Mouse (Mus musculus) right cerebral cortex, postnatal 25 days (tissue): ENCODE results near the gene Armc2.
"Not testable (repeated sequence)": the region's sequence is repeated elsewhere in the genome, so short reads cannot be mapped to it uniquely, and the experiment has no call there.

Source experiments
- DNase-seq: peaks from one replicate; pipeline ENCODE4 v3.0.0; 2022

Armc2 gene

DNA sequence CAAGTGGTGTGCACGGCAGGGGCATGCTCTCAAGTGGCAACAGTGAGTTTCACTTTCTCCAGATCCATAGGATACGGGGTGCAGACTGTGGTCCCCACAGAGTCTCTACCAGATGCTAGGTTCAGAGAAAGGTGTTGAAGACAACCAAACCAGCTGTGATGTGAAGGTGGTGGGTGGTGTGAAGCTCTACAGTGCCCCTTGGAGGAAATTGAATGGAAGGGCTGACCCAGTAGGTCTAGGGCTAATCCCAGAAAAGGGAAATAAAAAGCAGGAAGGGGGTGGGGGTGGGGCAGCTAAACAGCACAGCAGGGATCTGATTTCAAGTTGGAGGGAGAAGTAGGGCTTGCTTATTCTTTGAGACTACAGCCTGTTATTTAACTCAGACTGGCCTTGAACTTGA is 58.4 kb downstream of the Armc2 start:
- DNase-seq: no peak

DNA sequence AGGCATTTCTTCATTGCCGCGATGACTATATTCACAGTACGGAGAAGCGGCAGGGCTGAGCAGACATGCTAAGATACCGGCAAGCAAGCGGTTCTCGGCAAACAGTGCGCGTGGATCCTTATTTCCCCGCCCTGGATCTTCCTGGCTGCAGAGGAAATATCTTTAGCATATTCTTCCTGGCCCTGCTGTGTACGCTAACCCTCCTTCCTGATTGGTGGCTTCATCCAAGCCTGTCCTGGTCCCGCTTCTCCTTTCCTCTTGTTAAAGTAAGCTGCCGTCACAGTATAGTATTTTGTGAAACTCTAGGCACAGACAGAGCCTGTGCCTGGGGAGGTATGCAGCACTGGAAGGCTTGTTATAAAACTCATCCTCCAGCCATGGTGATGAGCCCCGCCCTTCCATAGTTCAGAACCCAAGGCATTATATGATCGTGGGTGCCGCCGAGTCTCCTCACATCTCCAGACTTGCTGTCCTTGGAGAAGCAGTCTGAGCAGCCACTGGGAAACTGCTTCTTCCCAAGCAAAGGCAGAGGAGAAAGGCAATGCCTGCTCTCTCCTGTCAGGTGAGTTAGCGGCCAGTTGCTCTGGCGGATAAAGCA is 59.5 kb downstream of the Armc2 start:
- no peak for DNase-seq

- DNase-seq: no peak
Measured at GRCm38 (mm10) chr10:41957421-41958225, 60.6 kb downstream of the Armc2 start.

DNA sequence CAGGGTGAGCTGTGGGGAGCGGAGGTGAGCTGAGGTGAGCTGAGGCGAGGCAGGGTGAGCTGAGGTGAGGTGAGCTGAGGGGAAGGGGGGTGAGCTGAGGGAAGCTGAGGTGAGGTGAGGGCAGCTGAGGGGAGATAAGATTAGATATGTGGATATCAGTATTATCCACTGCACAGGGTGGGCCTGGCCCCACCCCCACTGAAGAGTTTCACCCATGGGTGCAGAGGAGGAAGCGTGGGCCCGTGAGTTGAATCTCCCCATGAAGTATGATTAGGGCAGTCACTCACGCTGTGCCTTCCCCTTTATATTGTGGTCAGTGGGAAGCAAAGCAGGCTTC is 64.7 kb downstream of the Armc2 start:
- no peak for DNase-seq

DNA sequence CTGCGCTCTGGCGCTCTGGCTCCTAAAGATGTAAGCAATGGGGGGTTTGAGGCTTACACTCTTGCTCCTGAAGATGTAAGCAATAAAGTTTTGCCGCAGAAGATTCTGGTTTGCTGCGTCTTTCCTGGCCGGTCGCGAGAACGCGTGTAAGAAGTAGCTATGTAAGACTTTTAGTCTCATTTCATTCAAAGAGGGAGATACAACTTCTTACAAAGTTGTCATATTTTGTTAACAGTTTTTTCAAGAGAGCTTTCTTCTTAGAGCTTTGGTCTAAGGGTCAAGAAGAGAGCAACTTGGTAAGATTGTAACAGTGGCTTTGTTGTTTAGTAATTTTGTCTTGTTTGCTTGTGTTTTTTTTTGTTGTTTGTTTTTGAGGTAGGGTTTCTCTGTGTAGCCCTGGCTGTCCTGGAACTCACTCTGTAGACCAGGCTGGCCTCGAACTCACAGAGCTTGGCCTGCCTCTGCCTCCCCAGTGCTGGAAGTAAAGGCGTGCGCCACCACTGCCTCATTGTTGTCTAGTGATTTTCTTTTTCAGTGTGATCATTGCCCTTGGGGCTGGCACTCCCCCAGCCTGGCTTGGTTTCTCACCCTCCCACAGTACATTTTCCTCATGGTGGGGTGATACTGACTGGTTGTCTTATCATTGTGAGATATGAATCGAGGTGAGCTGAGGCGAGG is 65.3 kb downstream of the Armc2 start:
- no peak for DNase-seq

DNA sequence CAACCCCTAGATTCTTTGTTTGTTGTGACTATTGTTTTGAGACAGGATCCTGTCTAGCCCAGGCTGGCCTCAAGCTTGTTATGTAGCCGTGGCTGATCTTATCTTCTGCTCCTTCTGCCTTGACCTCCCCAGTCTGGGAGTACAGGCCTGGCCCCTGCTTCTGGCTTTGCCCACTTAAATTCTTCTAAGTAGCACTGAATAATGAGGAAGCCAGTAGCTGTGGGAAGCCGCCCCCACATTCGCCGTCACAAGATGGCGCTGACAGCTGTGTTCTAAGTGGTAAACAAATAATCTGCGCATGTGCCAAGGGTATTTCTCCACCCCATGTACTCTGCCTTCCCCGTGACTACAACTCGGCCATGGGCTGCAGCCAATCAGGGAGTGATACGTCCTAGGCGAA is 65.9 kb downstream of the Armc2 start:
- not testable (repeated sequence) for DNase-seq

DNA sequence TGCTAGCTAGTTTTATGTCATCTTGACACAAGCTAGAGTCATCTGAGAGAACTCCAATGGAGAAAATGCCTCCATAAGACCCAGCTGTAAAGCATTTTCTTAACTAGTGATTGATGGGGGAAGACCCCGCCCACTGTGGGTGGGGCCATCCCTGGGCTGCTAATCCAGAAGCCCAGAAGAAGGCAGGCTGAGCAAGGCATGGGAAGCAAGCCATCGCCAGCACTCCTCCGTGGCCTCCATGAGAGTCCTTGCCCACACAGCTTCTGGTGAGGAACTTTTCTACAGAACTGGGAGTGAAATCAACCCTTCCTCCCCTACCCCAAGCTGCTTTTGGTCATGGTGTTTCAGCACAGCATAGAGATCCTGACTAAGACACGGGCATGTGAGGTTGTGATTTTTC is 79.2 kb downstream of the Armc2 start:
- no peak for DNase-seq

DNA sequence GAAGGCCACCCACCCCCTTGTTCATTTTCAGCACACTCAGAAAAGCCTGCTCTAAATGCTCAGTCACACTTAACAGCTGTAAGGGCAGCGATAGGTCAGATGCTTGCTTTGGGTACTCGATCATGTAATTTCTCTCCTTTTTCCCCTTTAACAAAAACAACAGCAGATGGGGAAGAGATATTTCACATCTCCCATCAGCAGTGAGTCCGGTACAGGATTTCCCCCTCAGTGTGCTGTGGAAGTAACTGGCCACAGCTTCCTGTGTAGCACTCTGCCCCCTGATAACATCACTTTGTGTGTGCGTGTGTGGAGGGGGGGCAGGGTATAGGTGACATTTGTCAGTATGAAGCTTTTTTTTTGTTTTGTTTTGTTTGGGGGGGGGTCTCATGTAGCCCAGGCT is 81.1 kb downstream of the Armc2 start:
- DNase-seq: no peak

DNA sequence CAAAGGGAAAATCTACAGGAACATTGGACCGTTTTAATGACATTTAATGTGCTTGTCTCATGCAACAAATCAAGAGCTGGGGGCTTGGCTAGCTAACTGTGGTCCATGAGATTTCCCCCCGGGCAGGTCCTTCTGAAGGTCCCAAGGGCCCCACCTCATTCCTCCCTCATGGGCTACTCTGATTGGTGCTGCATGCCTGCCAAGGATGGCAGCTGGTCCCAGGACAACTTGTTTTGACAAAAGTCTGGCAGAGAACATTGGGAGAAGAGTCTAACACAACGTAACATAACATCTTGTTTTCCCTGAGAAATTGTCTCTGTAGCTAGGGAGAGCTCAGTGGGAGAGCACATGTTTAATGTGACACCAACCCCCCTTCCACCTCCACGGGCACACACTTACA is 82.1 kb downstream of the Armc2 start:
- peak; percentile 32 for DNase-seq

DNA sequence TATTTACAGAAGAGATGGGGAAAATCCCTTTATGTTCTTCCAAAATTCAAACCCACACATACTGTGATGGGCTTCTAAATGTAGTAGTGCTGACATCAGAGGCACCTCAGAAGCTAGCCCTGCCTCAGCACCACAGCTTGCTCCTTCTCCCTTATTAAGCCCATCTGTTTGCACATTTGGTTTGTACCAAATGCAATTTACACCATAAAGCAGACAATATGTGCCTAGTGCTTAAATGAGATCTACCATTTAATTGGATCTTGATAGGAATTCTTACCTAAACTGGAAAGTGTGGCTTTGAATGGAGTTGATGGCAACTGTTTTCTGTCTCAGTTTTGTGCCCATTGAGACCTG is 82.8 kb downstream of the Armc2 start:
- DNase-seq: peak; percentile 51

DNA sequence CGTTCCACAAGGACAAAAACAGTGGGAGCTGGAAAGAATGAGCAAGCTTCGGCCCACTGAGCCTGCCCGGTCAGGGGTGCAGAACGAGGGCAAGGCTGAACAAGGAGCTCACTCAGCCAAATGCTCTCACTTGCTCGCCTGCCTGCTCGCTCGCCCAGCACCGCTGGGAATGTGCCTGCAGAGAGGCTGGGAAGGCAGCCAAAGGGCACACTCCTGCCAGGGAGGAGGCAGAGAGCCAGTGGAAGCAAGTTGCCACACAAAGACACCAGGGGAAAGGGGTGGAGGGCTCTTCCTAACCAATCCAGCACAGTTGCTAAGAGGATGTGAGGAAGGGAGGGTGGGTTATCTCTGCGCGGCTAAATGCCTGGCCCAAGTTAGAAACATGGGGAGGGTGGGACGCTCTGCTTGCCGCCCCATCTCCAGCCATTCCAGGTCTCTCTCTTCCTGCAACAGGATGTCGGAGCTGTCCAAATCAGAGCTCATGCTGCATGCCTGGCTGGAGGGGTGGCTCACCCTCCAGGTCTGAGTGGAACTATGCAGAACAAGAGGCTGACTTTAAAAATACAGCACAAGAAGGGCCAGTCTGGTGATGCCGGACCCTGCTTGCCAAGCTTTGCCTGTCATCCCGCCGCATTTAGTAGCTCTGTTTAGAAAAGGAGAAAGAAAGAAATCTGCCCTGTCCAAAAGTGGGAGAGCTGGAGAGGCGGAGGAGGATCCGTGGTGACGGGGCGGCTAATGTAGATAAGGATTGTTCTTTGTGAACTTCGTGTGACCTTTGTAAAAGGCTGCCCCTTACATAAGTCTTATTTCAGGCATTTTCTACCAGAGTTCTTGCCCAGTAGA is 83.4 kb downstream of the Armc2 start:
- DNase-seq: peak; percentile 81

GRCm38 (mm10) chr10:41933536-41933935 is 84.7 kb downstream of the Armc2 start:
- DNase-seq: no peak

DNA sequence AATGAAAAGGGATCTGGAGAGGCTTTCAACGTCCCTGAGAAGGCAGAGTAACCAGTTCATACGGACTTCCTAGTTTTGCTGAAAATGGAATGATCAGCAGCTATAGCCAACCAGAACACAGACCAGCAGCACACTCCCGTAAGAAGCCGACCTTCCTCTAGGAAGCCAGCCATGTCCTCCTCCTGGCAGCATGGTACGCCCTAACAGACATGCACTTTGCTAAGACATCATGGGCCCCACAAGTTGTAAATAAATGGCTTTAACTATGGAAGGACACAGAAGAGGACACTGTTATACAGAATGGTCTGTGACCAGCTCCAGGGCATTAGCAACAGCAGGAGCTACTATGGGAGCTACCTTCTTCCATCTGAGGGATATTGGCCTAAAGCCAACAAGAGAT is 85.3 kb downstream of the Armc2 start:
- no peak for DNase-seq

GRCm38 (mm10) chr10:41931962-41932361 is 86.3 kb downstream of the Armc2 start:
- peak; percentile 78 for DNase-seq

DNA sequence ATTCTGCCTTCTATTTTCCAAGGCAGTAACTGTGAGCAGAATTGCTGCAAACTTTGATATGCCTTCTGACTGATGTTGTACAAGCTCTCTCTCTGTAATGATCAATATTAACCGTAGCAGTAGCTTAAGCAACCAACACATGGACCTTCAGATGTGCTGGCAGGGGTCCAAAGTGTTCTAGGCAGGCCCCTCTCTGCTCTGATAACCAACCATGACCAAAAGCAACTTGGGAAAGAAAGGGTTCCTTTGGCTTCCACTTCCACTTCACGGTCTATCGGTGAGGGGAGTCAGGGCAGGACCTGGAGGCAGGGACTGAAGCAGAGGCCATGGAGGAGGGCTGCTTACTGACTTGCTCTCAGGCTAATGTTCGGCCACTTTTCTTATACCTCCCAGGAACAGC is 87.3 kb downstream of the Armc2 start:
- DNase-seq: no peak

DNA sequence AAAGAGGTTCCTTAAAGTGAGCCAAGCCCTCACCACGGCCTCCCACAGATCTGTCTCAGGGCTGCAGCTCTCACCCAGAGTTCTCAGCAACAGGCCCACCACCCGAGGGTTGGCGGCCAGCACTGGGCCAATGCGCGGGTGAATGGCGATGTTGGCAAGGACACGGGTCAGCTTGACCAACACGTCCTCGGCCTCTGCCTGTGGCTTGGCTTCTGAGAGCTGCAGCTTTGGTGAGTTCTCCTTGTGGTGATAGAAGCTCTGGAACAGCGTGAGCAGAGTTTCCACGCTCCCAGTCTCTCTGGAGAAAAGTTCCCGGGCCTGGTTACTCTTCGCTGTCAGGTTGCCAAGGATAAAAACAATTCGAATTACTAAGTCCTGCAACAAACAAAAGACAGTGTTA is 91.5 kb downstream of the Armc2 start:
- DNase-seq: no peak

GRCm38 (mm10) chr10:41912290-41912994 is 105.8 kb downstream of the Armc2 start:
- no peak for DNase-seq

DNA sequence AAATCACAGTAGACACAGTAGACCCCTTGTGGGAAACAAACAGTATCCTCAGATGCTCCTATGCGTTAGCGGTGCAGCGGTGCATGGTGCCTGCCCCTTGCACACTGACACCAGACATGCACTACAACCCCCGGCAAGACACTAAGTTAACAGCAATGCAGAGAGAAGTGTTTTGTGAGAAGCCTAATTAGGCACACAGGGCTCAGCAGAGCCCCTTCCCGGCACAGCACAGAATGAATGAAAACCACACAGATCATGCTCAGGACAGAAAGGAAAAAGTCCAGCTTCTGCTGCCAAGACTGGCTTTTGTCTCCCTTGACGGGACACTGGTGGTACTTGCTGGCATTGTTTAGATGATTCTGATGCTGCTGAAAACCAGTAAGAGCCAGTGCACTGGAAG is 109.3 kb downstream of the Armc2 start:
- DNase-seq: no peak

- no peak for DNase-seq
Measured at GRCm38 (mm10) chr10:41907950-41908349, 110.3 kb downstream of the Armc2 start.

DNA sequence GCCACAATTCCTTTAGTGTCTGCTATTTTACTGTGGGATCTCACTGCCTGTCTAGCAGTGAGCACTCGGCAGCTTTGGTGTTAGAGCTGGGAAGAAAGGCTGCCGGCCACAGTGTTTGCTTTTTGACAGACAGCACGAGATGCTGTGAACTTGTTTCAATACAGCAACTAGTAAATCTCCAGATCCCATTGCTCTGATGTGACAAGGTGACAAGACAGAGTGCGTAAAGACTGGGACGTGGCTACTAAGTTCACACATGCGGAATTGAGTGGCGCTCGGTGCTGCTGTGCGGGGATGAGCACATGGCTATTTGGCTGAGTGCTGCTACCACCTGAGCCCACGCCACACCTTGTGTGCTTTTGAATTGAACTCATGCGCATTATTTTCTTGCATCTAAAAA is 110.8 kb downstream of the Armc2 start:
- no peak for DNase-seq

DNA sequence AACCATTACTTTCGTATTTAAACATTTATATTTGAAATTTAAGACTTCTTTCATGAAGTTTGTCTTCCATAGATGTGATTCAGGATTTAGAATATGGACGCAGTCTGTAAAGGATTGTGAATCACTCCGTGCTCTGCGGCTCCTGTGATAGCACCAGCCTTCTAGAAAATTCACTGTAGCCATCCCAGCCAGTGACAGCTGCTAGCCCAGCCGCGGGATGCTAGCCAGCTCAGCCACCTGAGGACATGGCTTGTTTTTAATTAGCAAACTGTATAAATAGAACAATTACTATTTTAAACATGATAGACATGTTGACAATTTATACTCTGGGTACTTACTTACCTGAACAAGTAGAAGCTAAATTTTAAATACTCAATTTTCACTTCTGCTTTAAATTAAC is 116.4 kb downstream of the Armc2 start:
- DNase-seq: no peak

- DNase-seq: no peak
Measured at GRCm38 (mm10) chr10:41901456-41901855, 116.8 kb downstream of the Armc2 start.

- no peak for DNase-seq
Measured at GRCm38 (mm10) chr10:41896865-41897264, 121.4 kb downstream of the Armc2 start.
